Mouse (Mus musculus) lung, postnatal 0 days (tissue): ENCODE results near the gene Efcab5. TPM values are rescaled to one million over a fixed set of nuclear protein-coding genes. Genes with fewer than 3 reads are reported as not detected.
"Not testable (repeated sequence)": the region's sequence is repeated elsewhere in the genome, so short reads cannot be mapped to it uniquely, and the experiment has no call there.

Experiments
- ATAC-seq: fragments of 200-750 bp; cut with Nextera tagmentation; 2 replicates; pipeline ENCODE4 v1.8.0; 2017; ENCODE audit warnings: moderate library complexity
- DNase-seq: peaks from one replicate; pipeline ENCODE4 v3.0.0-alpha.2; 2016; ENCODE audit warnings: low spot score
- H3K27ac ChIP-seq: fragments of 300-500 bp; sonication (generic); 2 replicates; pipeline ENCODE4 v1.5.1; 2014; ENCODE audit warnings: antibody characterized with exemption, mild to moderate bottlenecking, low read length, mixed read lengths
- H3K27me3 ChIP-seq: fragments of 300-500 bp; sonication (generic); replicated peaks from 2 replicates; pipeline ENCODE4 v1.6.1; 2014; ENCODE audit warnings: low read length, mixed read lengths; ENCODE audit not compliant: insufficient read depth
- H3K36me3 ChIP-seq: fragments of 300-500 bp; sonication (generic); 2 replicates; pipeline ENCODE4 v1.6.1; 2014; ENCODE audit warnings: low read length, mixed read lengths; ENCODE audit not compliant: insufficient read depth
- H3K4me1 ChIP-seq: fragments of 300-500 bp; sonication (generic); 2 replicates; pipeline ENCODE4 v1.6.1; 2014; ENCODE audit warnings: antibody characterized with exemption, low read depth, low read length, mixed read lengths; ENCODE audit not compliant: insufficient read depth
- H3K4me2 ChIP-seq: fragments of 300-500 bp; sonication (generic); replicated peaks from 2 replicates; pipeline ENCODE4 v1.6.1; 2014; ENCODE audit warnings: low read depth, mild to moderate bottlenecking, low read length, moderate library complexity, mixed read lengths
- H3K4me3 ChIP-seq: fragments of 300-500 bp; sonication (generic); 2 replicates; pipeline ENCODE4 v1.5.1; 2014; ENCODE audit warnings: low read depth, low read length
- H3K9ac ChIP-seq: fragments of 300-500 bp; sonication (generic); replicated peaks from 2 replicates; pipeline ENCODE4 v1.6.1; 2014; ENCODE audit warnings: low read depth, mild to moderate bottlenecking
- H3K9me3 ChIP-seq: fragments of 300-500 bp; sonication (generic); 2 replicates; pipeline ENCODE4 v1.6.1; 2016; ENCODE audit warnings: low read length, mixed read lengths
- CTCF ChIP-seq: IDR thresholded peaks from 2 replicates; pipeline ENCODE4 v1.5.1; 2016; ENCODE audit warnings: antibody characterized with exemption, mild to moderate bottlenecking
- EP300 ChIP-seq: IDR thresholded peaks from 2 replicates; pipeline ENCODE4 v1.6.1; 2016; ENCODE audit warnings: antibody characterized with exemption, mild to moderate bottlenecking, control low read depth
- WGBS: fragments of 180-500 bp; shearing (Covaris S2); extraction: QIAGEN DNeasy Blood & Tissue Kit; methylation state at CpG from one replicate; pipeline ENCODE4 v1.1.7; 2014; 5-methylcytosine and 5-hydroxymethylcytosine counted together
- polyA plus RNA-seq: library from polyadenylated mRNA; unstranded; fragments of >200 nt; fragmentation: Nextera tagmentation; extraction: Ambion mirVana; gene quantifications from 2 replicates; pipeline ENCODE4 v1.2.1, GENCODE M21; 2015

The Efcab5 gene
- polyA plus RNA-seq, 1 experiment from 2014 or later = 0.31 TPM

- Histone ChIP-seq H3K4me2 (no peak overlapping the region), H3K9ac (no peak overlapping the region), H3K27ac (no peak overlapping the region), H3K36me3 (no peaks in the 10 kb centered on the region), H3K4me3 (no peak overlapping the region), H3K4me1 (no peaks in the 10 kb centered on the region), H3K27me3 (no peaks in the 10 kb centered on the region), H3K9me3 (no peaks in the 10 kb centered on the region)
- peak; percentile 48 for DNase-seq
- TF ChIP-seq EP300 = no peak
- TF ChIP-seq CTCF = no peak
- WGBS = 56% methylated on average over 9 of the region's 9 CpGs
- ATAC-seq = peak; percentile 50
These were observed 28.4 kb downstream of the Efcab5 start for GRCm38 (mm10) chr11:77160341-77160740.

GRCm38 (mm10) chr11:77154214-77154613, 34.6 kb downstream of the Efcab5 start:
- H3K27me3 ChIP-seq = no peaks in the 10 kb centered on the region
- no peak overlapping the region for H3K4me2 ChIP-seq
- 77% methylated on average over 5 of the region's 5 CpGs for WGBS

GRCm38 (mm10) chr11:77150806-77151205, 38.0 kb downstream of the Efcab5 start:
- Histone ChIP-seq H3K4me2 (no peak overlapping the region), H3K9ac (no peak overlapping the region), H3K27me3 (no peaks in the 10 kb centered on the region), H3K4me1 (no peaks in the 10 kb centered on the region; the same call in 1 of the 2 replicates), H3K27ac (no peak overlapping the region), H3K4me3 (no peak overlapping the region), H3K36me3 (no peaks in the 10 kb centered on the region), H3K9me3 (no peaks in the 10 kb centered on the region)
- 84% methylated on average over 6 of the region's 6 CpGs for WGBS
- DNase-seq = no peak
- no peak for TF ChIP-seq CTCF
- no peak for TF ChIP-seq EP300
- ATAC-seq = no peak

More at GRCm38 (mm10) chr11:77154214-77154613, 34.6 kb downstream of the Efcab5 start:
- DNase-seq = no peak
- Histone ChIP-seq H3K9me3 (no peaks in the 10 kb centered on the region), H3K4me3 (no peak overlapping the region), H3K4me1 (no peaks in the 10 kb centered on the region), H3K36me3 (no peaks in the 10 kb centered on the region), H3K9ac (no peak overlapping the region), H3K27ac (no peak overlapping the region)
- no peak for TF ChIP-seq CTCF
- TF ChIP-seq EP300 = no peak
- ATAC-seq = no peak

GRCm38 (mm10) chr11:77149783-77150630, 38.8 kb downstream of the Efcab5 start:
- H3K9me3 ChIP-seq, H3K4me2 ChIP-seq, ATAC-seq, H3K4me1 ChIP-seq, H3K27me3 ChIP-seq, H3K4me3 ChIP-seq, H3K27ac ChIP-seq, H3K9ac ChIP-seq, H3K36me3 ChIP-seq: not testable (repeated sequence)
- DNase-seq = peak; percentile 8
- 62% methylated on average over 20 of the region's 22 CpGs for WGBS

- Histone ChIP-seq H3K27ac (no peak overlapping the region), H3K4me3 (no peak overlapping the region), H3K9ac (no peak overlapping the region), H3K36me3 (no peaks in the 10 kb centered on the region), H3K4me1 (no peaks in the 10 kb centered on the region; the same call in 1 of the 2 replicates), H3K4me2 (no peak overlapping the region), H3K9me3 (no peaks in the 10 kb centered on the region), H3K27me3 (no peaks in the 10 kb centered on the region)
- TF ChIP-seq CTCF (no peak), EP300 (no peak)
- WGBS = 84% methylated on average over 2 of the region's 2 CpGs
- ATAC-seq (no peak), DNase-seq (no peak)
These were observed 40.0 kb downstream of the Efcab5 start for GRCm38 (mm10) chr11:77148774-77149173.

- H3K9me3 ChIP-seq = no peaks in the 10 kb centered on the region
These were observed 41.0 kb downstream of the Efcab5 start for GRCm38 (mm10) chr11:77147753-77148152.

More at GRCm38 (mm10) chr11:77147753-77148152, 41.0 kb downstream of the Efcab5 start:
- H3K9ac ChIP-seq = no peak overlapping the region
- no peak overlapping the region for H3K27ac ChIP-seq
- H3K36me3 ChIP-seq = no peaks in the 10 kb centered on the region
- WGBS = 94% methylated on average over 3 of the region's 3 CpGs
- DNase-seq (no peak), ATAC-seq (no peak)
- no peak overlapping the region for H3K4me3 ChIP-seq
- no peaks in the 10 kb centered on the region for H3K27me3 ChIP-seq
- TF ChIP-seq EP300 (no peak), CTCF (no peak)
- no peaks in the 10 kb centered on the region; the same call in 1 of the 2 replicates for H3K4me1 ChIP-seq
- H3K4me2 ChIP-seq = no peak overlapping the region
